Mouse (Mus musculus) heart, embryonic 16.5 days (tissue): ENCODE results near the gene Ttc7b. TPM values are rescaled to one million over a fixed set of nuclear protein-coding genes. Genes with fewer than 3 reads are reported as not detected.

Experiments
- ATAC-seq: fragments of 200-750 bp; cut with Nextera tagmentation; replicated peaks from 2 replicates; pipeline ENCODE4 v1.8.0; 2017; ENCODE audit warnings: moderate number of reproducible peaks; ENCODE audit not compliant: insufficient read depth, low FRiP score; ENCODE audit errors: extremely low read depth
- H3K27ac ChIP-seq: fragments of 300-500 bp; sonication (generic); 2 replicates; pipeline ENCODE4 v1.5.1; 2014; ENCODE audit warnings: mild to moderate bottlenecking, low read length, control low read depth, moderate library complexity
- H3K27me3 ChIP-seq: fragments of 300-500 bp; sonication (generic); 2 replicates; pipeline ENCODE4 v1.6.1; 2014; ENCODE audit warnings: low read length, mixed read lengths; ENCODE audit not compliant: control insufficient read depth, insufficient read depth
- H3K36me3 ChIP-seq: fragments of 300-500 bp; sonication (generic); 2 replicates; pipeline ENCODE4 v1.6.1; 2014; ENCODE audit not compliant: control insufficient read depth, insufficient read depth
- H3K4me1 ChIP-seq: fragments of 300-500 bp; sonication (generic); 2 replicates; pipeline ENCODE4 v1.6.1; 2014; ENCODE audit warnings: low read length, mixed read lengths; ENCODE audit not compliant: control insufficient read depth, insufficient read depth
- H3K4me2 ChIP-seq: fragments of 300-500 bp; sonication (generic); 2 replicates; pipeline ENCODE4 v1.6.1; 2014; ENCODE audit warnings: low read depth, mild to moderate bottlenecking, control low read depth, low read length
- H3K4me3 ChIP-seq: fragments of 300-500 bp; sonication (generic); 2 replicates; pipeline ENCODE4 v1.5.1; 2014; ENCODE audit warnings: mild to moderate bottlenecking, control low read depth, low read length
- H3K9ac ChIP-seq: fragments of 300-500 bp; sonication (generic); 2 replicates; pipeline ENCODE4 v1.6.1; 2014; ENCODE audit warnings: low read length, control low read depth
- H3K9me3 ChIP-seq: fragments of 300-500 bp; sonication (generic); replicated peaks from 2 replicates; pipeline ENCODE4 v1.6.1; 2016; ENCODE audit warnings: low read length; ENCODE audit not compliant: control insufficient read depth
- WGBS: fragments of 180-500 bp; shearing (Covaris S2); extraction: QIAGEN DNeasy Blood & Tissue Kit; methylation state at CpG from one replicate; pipeline ENCODE4 v1.1.7; 2014; 5-methylcytosine and 5-hydroxymethylcytosine counted together
- polyA plus RNA-seq: library from polyadenylated mRNA; unstranded; fragments of >200 nt; fragmentation: Nextera tagmentation; extraction: Ambion mirVana; gene quantifications from 2 replicates; pipeline ENCODE4 v1.2.1, GENCODE M21; 2015

Gene Ttc7b
- polyA plus RNA-seq, 1 experiment from 2014 or later, result 6.7 TPM

- Histone ChIP-seq H3K27ac (no peak overlapping the region), H3K9ac (no peak overlapping the region), H3K4me2 (no peak overlapping the region), H3K9me3 (no peaks in the 10 kb centered on the region), H3K4me1 (no peaks in the 10 kb centered on the region), H3K27me3 (no peaks in the 10 kb centered on the region), H3K4me3 (no peak overlapping the region), H3K36me3 (peaks cover 4% of the 10 kb centered on the region; the same call in 1 of the 2 replicates)
- 88% methylated on average over 8 of the region's 8 CpGs for WGBS
- no peak for ATAC-seq
These were observed 190.4 kb downstream of the Ttc7b start for GRCm38 (mm10) chr12:100330234-100330633.

GRCm38 (mm10) chr12:100328998-100329397 lies 191.6 kb downstream of the Ttc7b start:
- H3K36me3 ChIP-seq, result peaks cover 10% of the 10 kb centered on the region
- no peaks in the 10 kb centered on the region for H3K9me3 ChIP-seq
- H3K4me3 ChIP-seq, result no peak overlapping the region
- H3K4me2 ChIP-seq, result no peak overlapping the region
- no peak overlapping the region for H3K27ac ChIP-seq
- WGBS, result 82% methylated on average over 4 of the region's 4 CpGs
- ATAC-seq, result no peak
- H3K27me3 ChIP-seq, result no peaks in the 10 kb centered on the region
- H3K4me1 ChIP-seq, result no peaks in the 10 kb centered on the region
- H3K9ac ChIP-seq, result no peak overlapping the region

GRCm38 (mm10) chr12:100328557-100328956 lies 192.1 kb downstream of the Ttc7b start:
- no peaks in the 10 kb centered on the region for H3K9me3 ChIP-seq
- 76% methylated on average over 9 of the region's 9 CpGs for WGBS
- no peak for ATAC-seq
- H3K4me3 ChIP-seq, result no peak overlapping the region
- H3K9ac ChIP-seq, result no peak overlapping the region
- H3K27ac ChIP-seq, result no peak overlapping the region
- H3K4me2 ChIP-seq, result no peak overlapping the region
- H3K27me3 ChIP-seq, result no peaks in the 10 kb centered on the region
- peaks cover 11% of the 10 kb centered on the region for H3K36me3 ChIP-seq
- H3K4me1 ChIP-seq, result no peaks in the 10 kb centered on the region

DNA sequence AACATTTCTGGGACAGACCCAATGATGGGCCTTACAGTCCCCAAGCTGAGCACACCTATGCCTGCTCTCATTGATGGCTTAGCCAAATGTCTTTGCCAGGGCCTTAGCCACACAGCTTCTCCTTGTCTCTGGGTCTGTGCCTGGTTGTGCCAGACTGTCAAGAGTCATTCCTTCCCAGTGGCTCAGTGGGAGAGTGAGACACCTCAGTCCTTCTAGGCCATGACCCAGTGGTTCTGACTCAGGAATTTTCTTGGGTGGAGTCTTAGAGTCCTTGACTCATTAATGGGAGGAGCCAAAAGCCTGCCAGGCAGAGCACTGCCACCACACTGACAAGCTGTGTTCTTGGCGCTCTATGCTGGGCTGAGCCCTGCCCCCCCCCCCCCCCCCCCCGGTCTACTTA lies 193.9 kb downstream of the Ttc7b start:
- H3K9me3 ChIP-seq, result no peaks in the 10 kb centered on the region
- no peaks in the 10 kb centered on the region for H3K27me3 ChIP-seq
- 0 out of 2 replicates have a peak, but pooled peaks have one; percentile 18 for ATAC-seq
- no peak overlapping the region for H3K4me3 ChIP-seq
- H3K9ac ChIP-seq, result no peak overlapping the region
- no peaks in the 10 kb centered on the region for H3K4me1 ChIP-seq
- peaks cover 11% of the 10 kb centered on the region for H3K36me3 ChIP-seq
- 91% methylated on average over 1 of the region's 2 CpGs for WGBS
- no peak overlapping the region for H3K4me2 ChIP-seq
- H3K27ac ChIP-seq, result no peak overlapping the region

DNA sequence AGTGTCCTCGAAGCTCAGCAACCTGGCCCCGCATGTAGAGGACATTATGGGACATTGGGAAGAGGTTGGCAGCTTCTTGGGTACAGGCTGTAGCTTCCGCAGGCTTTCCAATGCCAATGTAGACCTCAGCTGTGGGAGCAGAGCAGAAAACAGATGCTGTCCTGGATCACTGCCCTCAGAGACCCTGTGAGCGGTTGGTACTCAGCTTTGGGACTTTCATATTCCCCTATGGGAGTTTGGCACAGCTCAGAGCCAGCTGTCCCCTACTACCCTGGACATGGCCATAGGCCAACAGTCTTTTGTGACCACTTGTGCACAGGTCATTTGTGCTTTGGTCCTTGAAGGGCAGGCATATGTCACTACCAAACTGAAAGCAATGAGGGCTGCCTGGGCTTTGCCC lies 195.0 kb downstream of the Ttc7b start:
- no peak overlapping the region for H3K27ac ChIP-seq
- no peak for ATAC-seq
- H3K9ac ChIP-seq, result no peak overlapping the region
- H3K4me3 ChIP-seq, result no peak overlapping the region
- peaks cover 11% of the 10 kb centered on the region for H3K36me3 ChIP-seq
- H3K4me2 ChIP-seq, result no peak overlapping the region
- no peaks in the 10 kb centered on the region for H3K4me1 ChIP-seq
- no peaks in the 10 kb centered on the region for H3K9me3 ChIP-seq
- H3K27me3 ChIP-seq, result no peaks in the 10 kb centered on the region
- WGBS, result 96% methylated on average over 4 of the region's 4 CpGs

DNA sequence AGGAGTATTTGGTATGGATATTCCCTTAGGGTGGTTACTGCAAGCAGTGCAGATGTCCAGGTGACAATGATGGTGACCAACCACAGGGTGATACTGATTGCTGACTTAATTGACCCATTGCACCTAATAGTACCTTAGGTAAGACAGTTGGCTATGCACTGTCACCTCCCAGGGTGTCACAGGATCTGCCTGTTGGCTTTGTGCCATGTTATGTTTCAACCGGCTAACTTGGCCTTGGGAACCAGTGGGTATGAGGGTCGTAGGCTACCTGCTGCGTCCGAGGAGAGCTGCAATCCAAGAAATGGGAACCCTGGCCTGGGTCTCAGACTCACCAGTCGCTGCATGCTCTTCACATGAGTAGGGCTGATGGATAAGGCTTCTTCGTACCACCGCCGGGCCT lies 195.4 kb downstream of the Ttc7b start:
- H3K4me3 ChIP-seq, result no peak overlapping the region
- ATAC-seq, result no peak
- H3K9me3 ChIP-seq, result no peaks in the 10 kb centered on the region
- H3K36me3 ChIP-seq, result peaks cover 7% of the 10 kb centered on the region
- H3K27ac ChIP-seq, result no peak overlapping the region
- no peaks in the 10 kb centered on the region for H3K4me1 ChIP-seq
- no peak overlapping the region for H3K4me2 ChIP-seq
- WGBS, result 85% methylated on average over 8 of the region's 8 CpGs
- H3K27me3 ChIP-seq, result no peaks in the 10 kb centered on the region
- H3K9ac ChIP-seq, result no peak overlapping the region

DNA sequence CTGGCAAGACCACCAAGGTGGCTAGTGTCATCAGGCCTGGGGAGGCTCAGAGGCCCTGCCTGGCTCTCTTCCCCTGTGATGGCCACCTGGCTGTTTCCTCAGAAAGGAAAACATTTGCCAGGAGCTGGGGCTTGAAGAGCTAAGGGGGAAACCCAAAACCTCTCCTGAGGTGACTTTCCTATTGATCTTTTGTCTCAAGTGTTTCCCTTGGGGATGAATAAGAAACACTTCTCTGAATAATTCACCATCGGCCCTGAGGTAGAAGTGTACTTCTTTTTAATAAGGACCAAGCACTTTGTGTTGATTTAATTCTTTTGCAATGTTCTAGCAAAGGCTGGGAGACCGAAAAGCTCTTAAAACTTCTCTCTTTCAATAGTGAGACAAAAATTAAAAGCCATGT lies 197.0 kb downstream of the Ttc7b start:
- Histone ChIP-seq H3K27me3 (no peaks in the 10 kb centered on the region), H3K9ac (no peak overlapping the region), H3K4me2 (no peak overlapping the region), H3K4me1 (no peaks in the 10 kb centered on the region), H3K27ac (no peak overlapping the region), H3K4me3 (no peak overlapping the region), H3K36me3 (peaks cover 10% of the 10 kb centered on the region; the same call in 1 of the 2 replicates), H3K9me3 (no peaks in the 10 kb centered on the region)
- 79% methylated on average over 2 of the region's 2 CpGs for WGBS
- no peak for ATAC-seq

DNA sequence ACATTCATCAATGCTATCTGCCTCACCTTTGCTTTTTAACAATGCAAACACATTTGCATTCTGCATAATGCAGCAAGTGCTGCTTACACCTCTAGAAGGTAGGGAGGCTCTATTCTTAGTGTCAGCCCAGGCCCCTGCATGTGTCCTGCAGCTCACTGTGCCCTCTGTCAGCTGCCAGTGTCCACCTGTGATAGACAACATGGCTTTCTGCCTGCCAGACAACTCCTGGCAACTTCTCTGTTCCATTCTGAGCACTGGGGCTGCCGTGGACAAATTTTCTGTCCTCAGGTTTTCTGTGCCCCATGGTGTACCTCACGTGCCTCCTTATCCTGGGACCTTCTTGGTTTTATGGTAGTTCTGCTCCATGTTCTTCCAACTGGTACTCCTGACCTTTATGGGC lies 198.4 kb downstream of the Ttc7b start:
- Histone ChIP-seq H3K27ac (no peak overlapping the region), H3K4me3 (no peak overlapping the region), H3K9me3 (no peaks in the 10 kb centered on the region), H3K4me2 (no peak overlapping the region), H3K36me3 (peaks cover 10% of the 10 kb centered on the region; the same call in 1 of the 2 replicates), H3K4me1 (no peaks in the 10 kb centered on the region), H3K9ac (no peak overlapping the region), H3K27me3 (no peaks in the 10 kb centered on the region)
- ATAC-seq, result no peak
- 85% methylated on average over 2 of the region's 2 CpGs for WGBS

DNA sequence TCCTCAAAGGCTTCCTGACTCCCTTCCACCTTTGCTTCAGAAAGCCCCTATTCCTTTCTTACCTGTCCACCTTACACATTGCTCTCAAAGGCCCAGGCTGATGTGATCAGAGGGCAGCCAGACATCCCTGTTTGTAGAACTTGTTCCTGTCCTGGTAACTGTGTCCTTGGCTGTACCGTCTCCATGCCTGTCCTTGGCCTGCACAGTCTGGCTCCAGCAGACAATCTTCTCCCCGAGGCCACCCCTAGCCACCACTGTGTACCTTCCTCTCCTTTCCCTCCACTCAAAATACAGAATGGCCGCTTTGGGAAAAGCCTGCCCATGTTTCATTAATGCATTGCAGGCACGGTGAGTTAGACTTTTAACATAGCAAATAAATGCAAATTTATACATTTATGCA lies 199.1 kb downstream of the Ttc7b start:
- Histone ChIP-seq H3K36me3 (peaks cover 10% of the 10 kb centered on the region; the same call in 1 of the 2 replicates), H3K9me3 (no peaks in the 10 kb centered on the region), H3K4me1 (no peaks in the 10 kb centered on the region), H3K9ac (no peak overlapping the region), H3K27ac (no peak overlapping the region), H3K4me2 (no peak overlapping the region), H3K4me3 (no peak overlapping the region), H3K27me3 (no peaks in the 10 kb centered on the region)
- ATAC-seq, result no peak
- WGBS, result 83% methylated on average over 4 of the region's 4 CpGs

- H3K4me2 ChIP-seq, result no peak overlapping the region
- H3K27ac ChIP-seq, result no peak overlapping the region
- ATAC-seq, result no peak
- H3K4me1 ChIP-seq, result no peaks in the 10 kb centered on the region
- H3K36me3 ChIP-seq, result peaks cover 9% of the 10 kb centered on the region; the same call in 1 of the 2 replicates
- H3K9ac ChIP-seq, result no peak overlapping the region
- no peaks in the 10 kb centered on the region for H3K27me3 ChIP-seq
- H3K4me3 ChIP-seq, result no peak overlapping the region
- 88% methylated on average over 4 of the region's 4 CpGs for WGBS
- H3K9me3 ChIP-seq, result no peaks in the 10 kb centered on the region
These were observed 200.9 kb downstream of the Ttc7b start for GRCm38 (mm10) chr12:100319746-100320145.
